Mouse (Mus musculus): ENCODE measurements around the gene Porcn. TPM values are rescaled to one million over a fixed set of nuclear protein-coding genes. Genes with fewer than 3 reads are reported as not detected.

Porcn gene
- 1 to 10 TPM; 4.9 to 5.3 TPM for total RNA-seq (2021)
- long read RNA-seq, experiment 1, partial matches to known transcripts: 1 of 2 reads
- long read RNA-seq, experiment 1, other reads (novel, unspliced or antisense): 1 of 2 reads
- long read RNA-seq, experiment 2, partial matches to known transcripts: 4 of 4 reads
- long read RNA-seq, experiment 2, other reads (novel, unspliced or antisense): 0 of 4 reads

DNA sequence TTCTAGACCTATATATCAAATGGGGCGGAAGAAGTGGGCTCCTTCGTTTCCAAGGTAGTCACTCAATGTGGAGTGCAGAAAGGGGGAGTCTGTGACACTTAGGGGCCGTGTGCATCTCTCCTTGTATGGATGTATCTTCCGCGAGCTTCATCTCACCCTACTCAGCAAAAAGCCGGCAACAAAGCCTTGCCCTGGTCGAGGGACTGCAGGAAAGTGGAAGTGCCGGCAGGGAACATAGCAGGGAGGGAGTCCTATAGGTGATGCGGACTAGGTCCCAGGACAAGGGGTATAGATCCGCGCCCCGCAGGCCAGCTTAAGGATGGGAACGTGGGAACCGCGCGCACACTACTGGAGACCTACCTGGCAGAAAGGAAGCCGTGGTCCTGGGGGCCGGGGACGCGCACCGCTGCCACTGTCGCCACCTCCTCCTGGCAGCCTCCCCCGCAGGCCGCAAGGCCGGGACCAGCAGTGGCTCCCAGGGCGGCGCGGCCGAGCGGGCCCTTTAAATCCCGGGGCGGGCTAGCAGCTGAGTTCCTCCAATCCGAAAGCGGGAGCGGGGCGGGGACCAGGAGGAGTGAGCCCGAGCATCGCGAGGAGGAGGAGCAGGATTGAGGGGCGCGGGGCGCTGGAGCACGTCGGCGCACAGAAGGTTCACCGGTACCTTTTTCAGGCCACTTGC lies at the start of gene Porcn:
Gene Porcn (minus strand): TSS at position 511 of the 679 bp plus-strand sequence.
- intact Hi-C loops (cut with DNase I): no loop called here
- DNase-seq: peak; percentile 61 to 81

DNA sequence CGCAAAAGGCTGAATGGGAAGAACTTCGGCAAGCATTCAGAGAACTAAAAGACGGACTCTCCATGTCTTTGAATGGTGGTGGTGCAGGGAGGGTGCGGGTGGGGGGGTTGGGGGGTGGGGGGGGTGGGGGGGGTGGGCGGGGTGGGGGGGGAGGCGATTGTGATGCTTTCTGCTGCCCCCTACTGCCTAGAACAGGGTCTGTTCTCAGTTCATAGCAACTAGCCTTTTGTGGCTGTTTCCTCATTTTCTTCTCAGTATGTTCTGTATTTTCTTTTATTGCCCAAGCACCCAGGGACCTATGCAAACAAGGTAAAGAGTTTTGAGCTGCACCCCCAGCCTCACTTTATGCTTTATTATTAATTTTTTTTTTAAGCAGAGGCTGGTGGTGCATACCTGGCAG lies 49.5 kb upstream of the Porcn start:
- intact Hi-C loops (cut with DNase I): loop anchor here (10.0 kb wide), 1 partner anchor 161 kb away; the partner anchor contains the start of gene Was
- DNase-seq: no peak

GRCm38 (mm10) chrX:8253711-8254110 lies 47.4 kb upstream of the Porcn start:
- DNase-seq: no peak
- intact Hi-C loops (cut with DNase I): loop anchor here (10.0 kb wide), 1 partner anchor 159 kb away; the partner anchor contains the start of gene Was

DNA sequence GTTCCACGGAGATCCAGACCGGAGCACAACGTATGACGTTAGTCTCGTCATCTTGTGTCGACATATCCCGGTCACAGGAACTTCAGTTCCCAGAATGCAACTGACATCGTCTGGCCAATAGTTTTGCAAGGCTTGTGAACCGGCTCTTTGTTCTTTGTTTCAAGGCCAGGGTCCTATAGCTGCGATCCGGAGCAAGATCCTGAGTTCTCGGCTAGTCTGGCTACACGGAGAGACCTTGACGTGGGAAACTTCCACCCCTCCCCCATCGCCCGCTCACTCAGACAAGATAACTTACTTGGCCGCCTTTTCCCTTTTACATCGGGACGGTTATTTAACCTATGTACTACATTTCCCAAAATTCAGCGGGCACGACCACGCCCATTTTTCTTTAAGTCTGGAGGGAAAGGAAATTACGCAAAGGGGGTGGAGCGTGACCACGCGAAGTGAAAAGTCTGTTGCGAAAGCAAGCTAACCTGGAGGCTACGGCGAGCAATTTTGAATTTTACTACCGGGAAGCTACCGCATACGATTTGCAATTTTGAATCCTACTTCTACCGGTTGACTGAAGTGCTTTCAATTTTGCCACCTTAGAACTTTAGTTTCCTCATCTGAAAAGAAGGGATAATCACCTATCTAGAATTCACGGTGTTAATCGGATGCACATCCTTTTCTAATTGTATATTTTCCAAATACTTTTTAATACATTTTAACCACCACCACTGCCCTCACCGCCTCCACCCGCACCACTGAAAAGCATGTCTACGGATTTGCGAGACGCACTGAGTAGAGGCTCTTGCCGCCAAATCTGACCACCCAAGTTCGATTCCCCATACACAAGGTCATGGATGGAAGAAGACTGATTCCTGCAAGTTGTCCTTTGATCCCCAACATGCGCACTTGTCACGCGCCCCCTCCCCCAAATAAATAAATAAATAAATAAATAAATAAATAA lies 46.3 kb upstream of the Porcn start, which contains the start of gene Ftsj1:
Gene Ftsj1 (minus strand): TSS at position 73 of the 952 bp plus-strand sequence.
- peak; percentile 55 to 76 for DNase-seq
- intact Hi-C loops (cut with DNase I): loop anchor here (10.0 kb wide), 1 partner anchor 158 kb away; the partner anchor contains the start of gene Was

- intact Hi-C loops (cut with DNase I): loop anchor here (10.0 kb wide), 1 partner anchor 157 kb away; the partner anchor contains the start of gene Was
Observed at GRCm38 (mm10) chrX:8251789-8252333, 45.5 kb upstream of the Porcn start.

DNA sequence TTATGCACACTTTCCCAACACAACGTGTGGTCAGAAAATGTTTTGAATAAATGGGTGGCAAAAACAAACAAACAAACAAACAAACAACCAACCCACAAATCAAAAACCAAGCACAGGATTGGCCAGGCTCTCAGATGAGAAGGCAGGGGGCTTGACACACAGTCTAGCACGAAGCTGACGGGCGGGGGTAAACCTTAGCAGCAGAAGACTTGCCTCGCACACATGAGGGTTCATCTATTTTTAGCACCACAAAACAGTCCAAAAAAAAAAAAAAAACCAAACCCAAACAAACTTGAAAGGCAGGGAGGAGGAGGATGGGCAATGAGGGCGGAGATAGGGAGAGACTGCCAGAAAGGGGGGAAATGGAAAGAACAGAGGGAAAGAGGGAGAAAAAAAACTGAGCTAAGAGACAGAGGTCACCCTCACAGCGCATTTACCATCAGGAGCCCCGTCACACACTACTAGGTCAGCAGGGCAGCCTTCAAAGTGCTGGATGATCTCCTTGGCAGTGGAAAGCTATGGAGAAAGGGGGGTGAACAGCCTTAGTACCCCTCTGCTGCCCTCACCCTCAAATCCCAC lies 42.3 kb upstream of the Porcn start:
- DNase-seq: no peak
- intact Hi-C loops (cut with DNase I): loop anchor here (10.0 kb wide), 1 partner anchor 104 kb away; the partner anchor contains the start of gene Rbm3

More at GRCm38 (mm10) chrX:8251789-8252333, 45.5 kb upstream of the Porcn start:
- no peak for DNase-seq

GRCm38 (mm10) chrX:8247680-8248079 lies 41.4 kb upstream of the Porcn start:
- DNase-seq: no peak
- intact Hi-C loops (cut with DNase I): loop anchor here (10.0 kb wide), 1 partner anchor 103 kb away; the partner anchor contains the start of gene Rbm3

DNA sequence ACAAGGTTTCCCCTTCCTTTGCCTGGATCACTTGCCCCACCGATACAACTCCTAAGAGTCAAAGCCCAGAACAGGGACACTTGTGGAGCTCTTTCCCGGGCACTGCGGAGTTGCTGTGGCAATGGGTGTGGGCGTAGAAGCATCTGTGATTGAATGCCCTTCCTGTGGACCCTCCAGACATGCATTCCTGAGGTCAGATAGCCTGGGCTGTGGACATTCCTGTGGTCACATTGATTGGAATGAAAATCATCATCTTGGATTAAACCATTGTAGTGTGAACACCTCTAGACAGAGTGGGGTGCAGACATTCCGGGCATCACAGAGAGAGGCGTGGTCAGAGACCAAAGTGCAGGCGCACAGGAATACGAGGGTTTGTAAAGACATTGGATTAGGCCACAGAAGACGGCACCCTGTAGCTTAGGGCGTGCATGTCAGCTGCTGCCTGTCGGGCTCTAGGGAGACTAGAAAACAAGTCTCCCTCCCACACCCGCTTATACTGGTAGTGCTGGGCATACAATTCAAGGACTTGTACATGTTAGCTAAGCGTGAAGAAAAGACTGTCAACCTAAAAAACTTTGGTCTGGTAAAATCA lies 32.6 kb upstream of the Porcn start:
- intact Hi-C loops (cut with DNase I): no loop called here
- DNase-seq: no peak

DNA sequence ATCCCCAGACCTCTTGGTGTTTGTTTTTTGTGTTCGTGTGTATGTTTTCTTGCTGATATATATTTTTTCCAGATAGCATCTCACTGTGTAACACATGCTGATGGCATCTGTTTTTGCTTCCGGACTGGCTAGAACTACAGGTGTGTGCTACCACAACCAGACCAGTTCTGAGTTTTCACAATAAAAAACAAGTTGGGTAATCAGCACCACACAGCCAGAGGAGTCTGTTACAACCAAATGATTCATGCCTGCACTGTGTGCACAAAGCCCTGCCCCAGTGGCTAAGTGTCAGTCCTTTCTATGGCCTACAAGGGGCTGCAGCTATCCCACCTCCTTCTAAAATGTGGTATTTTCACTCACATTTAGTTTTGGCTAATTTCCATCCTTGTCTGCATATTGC lies 30.4 kb upstream of the Porcn start:
- no peak for DNase-seq
- intact Hi-C loops (cut with DNase I): no loop called here

- intact Hi-C loops (cut with DNase I): no loop called here
- DNase-seq: no peak
Observed at GRCm38 (mm10) chrX:8233602-8234001, 27.3 kb upstream of the Porcn start.

DNA sequence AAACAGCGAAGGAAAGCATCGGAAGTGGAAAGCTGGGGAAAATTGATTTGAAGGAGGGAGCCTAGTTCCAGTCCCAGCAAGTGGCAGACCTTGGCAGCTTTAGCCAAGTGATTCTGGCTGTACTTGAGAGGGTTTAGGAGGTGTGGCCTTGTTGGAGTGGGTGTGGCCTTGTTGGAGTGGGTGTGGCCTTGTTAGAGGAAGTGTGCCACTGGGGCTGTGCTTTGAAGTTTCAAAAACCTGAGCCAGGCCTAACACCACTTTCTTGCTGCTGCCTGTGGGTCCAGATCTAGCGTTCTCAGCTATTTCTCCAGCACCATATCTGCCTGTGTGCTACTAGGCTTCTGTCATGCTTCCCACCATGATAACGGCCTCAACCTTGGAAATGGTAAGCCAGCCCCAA lies 23.9 kb upstream of the Porcn start:
- DNase-seq: no peak
- intact Hi-C loops (cut with DNase I): no loop called here

- no peak for DNase-seq
- intact Hi-C loops (cut with DNase I): no loop called here
Observed at GRCm38 (mm10) chrX:8223473-8223872, 17.1 kb upstream of the Porcn start.

DNA sequence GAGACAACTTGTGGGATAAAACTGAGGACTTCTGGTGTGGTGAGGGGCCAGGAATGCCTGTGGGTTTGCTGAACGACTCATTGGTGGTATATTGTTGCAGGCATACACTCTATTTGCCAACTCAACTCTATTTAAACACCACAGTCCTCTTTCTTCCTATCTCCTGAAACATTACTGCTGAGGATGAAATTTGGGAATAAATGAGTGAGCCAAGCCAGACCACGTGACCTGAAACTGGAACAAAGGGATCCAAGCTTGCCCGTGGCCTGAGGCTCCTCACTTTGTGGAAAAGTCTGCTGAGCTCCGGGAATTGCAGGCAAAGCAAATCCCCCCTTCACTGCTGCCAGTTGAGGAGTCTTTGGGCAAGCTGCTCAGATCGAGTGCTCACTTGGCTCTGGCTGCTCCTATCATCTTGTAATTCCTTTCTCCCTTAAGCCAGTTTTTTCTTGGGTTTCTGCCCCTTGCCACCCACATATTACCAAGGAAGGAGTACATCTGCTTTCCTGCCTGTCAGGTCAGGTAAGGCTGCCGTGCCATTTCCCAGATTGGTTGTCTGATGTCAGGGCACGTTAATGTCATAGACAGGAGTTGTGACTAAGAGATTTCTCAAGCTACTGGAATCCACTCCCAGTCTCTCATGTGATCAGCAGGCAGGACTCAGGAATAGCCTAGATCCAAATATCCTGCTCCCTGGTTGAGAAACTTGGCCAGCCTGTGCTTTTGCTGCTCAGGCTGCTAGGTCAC lies 16.5 kb upstream of the Porcn start:
- intact Hi-C loops (cut with DNase I): no loop called here
- DNase-seq: peak in 1 of 2 experiments; percentile 12

- intact Hi-C loops (cut with DNase I): no loop called here
- no peak for DNase-seq
Observed at GRCm38 (mm10) chrX:8222296-8222677, 16.0 kb upstream of the Porcn start.

GRCm38 (mm10) chrX:8219651-8220050 lies 13.3 kb upstream of the Porcn start:
- intact Hi-C loops (cut with DNase I): no loop called here

DNA sequence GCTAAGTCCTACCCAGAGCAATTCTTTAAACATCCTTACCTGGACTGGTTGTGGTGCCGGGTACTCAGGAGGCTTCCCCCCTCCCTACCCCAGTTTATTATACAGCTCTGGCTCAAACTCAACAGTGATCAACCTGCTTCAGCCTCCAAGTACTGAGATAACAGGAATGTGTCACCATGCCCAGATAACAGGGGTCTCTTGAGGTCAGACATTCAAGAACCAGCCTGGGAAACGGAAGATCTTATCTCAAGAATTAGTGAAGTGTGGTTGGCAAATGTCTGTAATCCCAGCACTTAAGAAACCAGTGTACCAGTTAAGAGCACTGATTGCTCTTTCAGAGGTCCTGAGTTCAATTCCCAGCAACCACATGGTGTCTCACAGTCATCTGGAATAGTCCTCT lies 11.8 kb upstream of the Porcn start:
- intact Hi-C loops (cut with DNase I): no loop called here
- no peak for DNase-seq

More at GRCm38 (mm10) chrX:8219651-8220050, 13.3 kb upstream of the Porcn start:
- no peak for DNase-seq

- intact Hi-C loops (cut with DNase I): no loop called here
Observed at GRCm38 (mm10) chrX:8217383-8217782, 11.1 kb upstream of the Porcn start.

DNA sequence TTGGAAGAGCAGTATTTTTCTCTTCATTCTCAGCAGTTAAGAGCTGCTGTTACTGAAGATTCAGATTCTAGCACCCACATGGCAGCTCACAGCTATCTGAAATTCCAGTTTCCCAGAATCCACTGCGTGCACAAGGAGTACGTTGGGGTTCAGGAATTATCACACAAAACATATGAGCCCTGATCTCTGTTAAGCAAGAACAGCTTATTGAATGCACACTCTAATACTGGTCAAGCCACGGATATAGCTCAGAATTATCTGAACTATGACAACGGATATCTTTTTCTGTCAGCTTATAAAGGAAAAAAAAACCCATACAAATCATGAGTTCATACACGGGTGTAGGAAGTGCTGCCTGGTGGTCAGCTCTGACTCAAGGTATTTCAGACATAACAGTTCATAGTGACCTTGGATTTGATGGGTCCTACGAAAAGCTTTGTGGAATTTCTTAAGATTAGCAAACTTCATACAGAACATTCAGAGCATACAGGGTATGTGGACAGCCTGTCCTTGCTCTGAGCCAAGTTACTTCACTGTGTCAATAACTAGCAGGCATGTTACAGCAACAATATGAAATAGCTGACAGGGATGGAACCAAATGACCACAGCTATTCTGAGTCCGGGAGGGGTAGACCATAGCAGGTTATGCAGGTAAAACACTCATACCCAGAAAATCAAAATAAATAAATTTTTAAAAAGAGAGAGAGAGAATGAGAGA lies 5.3 kb upstream of the Porcn start:
- no peak for DNase-seq
- intact Hi-C loops (cut with DNase I): no loop called here

More at GRCm38 (mm10) chrX:8217383-8217782, 11.1 kb upstream of the Porcn start:
- DNase-seq: no peak
